Mouse (Mus musculus): ENCODE data around the gene Plcg2. TPM values are rescaled to one million over a fixed set of nuclear protein-coding genes. Genes with fewer than 3 reads are reported as not detected.
A peak's percentile ranks its signal among the peaks of the same experiment; 100 is the strongest.

Gene Plcg2
- total and polyA plus RNA-seq, 2 experiments: 0.95 to 1.8 TPM

- Histone ChIP-seq H3K27me3 (ENCODE audit: control insufficient read depth, insufficient read depth, low read length) (0 out of 2 replicates have a peak, but pooled peaks cover 2% of the 10 kb centered on the region), H3K4me3 (ENCODE audit: insufficient read depth, low read depth, low read length) (no peak overlapping the region), H3K4me1 (ENCODE audit: control insufficient read depth, insufficient read depth, low read length) (no peaks in the 10 kb centered on the region), H3K79me2 (ENCODE audit: control insufficient read depth, insufficient read depth, low read length) (no peaks in the 10 kb centered on the region), H3K27ac (replicated peaks; ENCODE audit: insufficient read depth, low read depth, low read length) (no peak overlapping the region), H3K9ac (ENCODE audit: low read depth, low read length) (no peak overlapping the region), H3K36me3 (ENCODE audit: control insufficient read depth, insufficient read depth, low read length) (no peaks in the 10 kb centered on the region)
- WGBS: 94% methylated on average over 10 of the region's 10 CpGs
- no peak for DNase-seq (ENCODE audit: extremely low read depth, low read depth, low spot score)
- TF ChIP-seq CTCF (IDR thresholded peaks at IDR 0.05; ENCODE audit: low read depth, low read length) (no peak), POLR2A (IDR thresholded peaks at IDR 0.05; ENCODE audit: extremely low read depth, insufficient read depth, low read length) (no peak)
Measured at GRCm38 (mm10) chr8:117610506-117610905, 112.4 kb downstream of the Plcg2 start.

GRCm38 (mm10) chr8:117612861-117613260, 114.8 kb downstream of the Plcg2 start:
- 84% methylated on average over 12 of the region's 12 CpGs for WGBS
- no peak overlapping the region for H3K4me3 ChIP-seq (ENCODE audit: insufficient read depth, low read depth, low read length)
- no peak overlapping the region for H3K9ac ChIP-seq (ENCODE audit: low read depth, low read length)
- DNase-seq (ENCODE audit: extremely low read depth, low read depth, low spot score): no peak
- H3K27ac ChIP-seq (replicated peaks; ENCODE audit: insufficient read depth, low read depth, low read length): no peak overlapping the region
- no peaks in the 10 kb centered on the region for H3K79me2 ChIP-seq (ENCODE audit: control insufficient read depth, insufficient read depth, low read length)
- H3K4me1 ChIP-seq (ENCODE audit: control insufficient read depth, insufficient read depth, low read length): no peaks in the 10 kb centered on the region
- H3K36me3 ChIP-seq (ENCODE audit: control insufficient read depth, insufficient read depth, low read length): no peaks in the 10 kb centered on the region
- H3K27me3 ChIP-seq (ENCODE audit: control insufficient read depth, insufficient read depth, low read length): 0 out of 2 replicates have a peak, but pooled peaks cover 2% of the 10 kb centered on the region
- TF ChIP-seq CTCF (IDR thresholded peaks at IDR 0.05; ENCODE audit: low read depth, low read length) (no peak), POLR2A (IDR thresholded peaks at IDR 0.05; ENCODE audit: extremely low read depth, insufficient read depth, low read length) (no peak)

GRCm38 (mm10) chr8:117626040-117626838, 128.1 kb downstream of the Plcg2 start:
- Histone ChIP-seq H3K79me2 (ENCODE audit: control insufficient read depth, insufficient read depth, low read length) (no peaks in the 10 kb centered on the region), H3K4me1 (ENCODE audit: control insufficient read depth, insufficient read depth, low read length) (no peaks in the 10 kb centered on the region), H3K27me3 (ENCODE audit: control insufficient read depth, insufficient read depth, low read length) (no peaks in the 10 kb centered on the region), H3K4me3 (ENCODE audit: insufficient read depth, low read depth, low read length) (no peak overlapping the region), H3K27ac (replicated peaks; ENCODE audit: insufficient read depth, low read depth, low read length) (no peak overlapping the region), H3K9ac (ENCODE audit: low read depth, low read length) (no peak overlapping the region), H3K36me3 (ENCODE audit: control insufficient read depth, insufficient read depth, low read length) (no peaks in the 10 kb centered on the region)
- WGBS: 69% methylated on average over 12 of the region's 14 CpGs
- TF ChIP-seq CTCF (IDR thresholded peaks at IDR 0.05; ENCODE audit: low read depth, low read length) (peak; percentile 79), POLR2A (IDR thresholded peaks at IDR 0.05; ENCODE audit: extremely low read depth, insufficient read depth, low read length) (no peak)
- DNase-seq (ENCODE audit: extremely low read depth, low read depth, low spot score): peak; percentile 59

- no peak overlapping the region for H3K4me3 ChIP-seq (ENCODE audit: insufficient read depth, low read depth, low read length)
- TF ChIP-seq POLR2A (IDR thresholded peaks at IDR 0.05; ENCODE audit: extremely low read depth, insufficient read depth, low read length) (no peak), CTCF (IDR thresholded peaks at IDR 0.05; ENCODE audit: low read depth, low read length) (no peak)
- no peak for DNase-seq (ENCODE audit: extremely low read depth, low read depth, low spot score)
- H3K27me3 ChIP-seq (ENCODE audit: control insufficient read depth, insufficient read depth, low read length): no peaks in the 10 kb centered on the region
- no peaks in the 10 kb centered on the region for H3K4me1 ChIP-seq (ENCODE audit: control insufficient read depth, insufficient read depth, low read length)
- no peak overlapping the region for H3K9ac ChIP-seq (ENCODE audit: low read depth, low read length)
- 79% methylated on average over 9 of the region's 9 CpGs for WGBS
- no peaks in the 10 kb centered on the region for H3K79me2 ChIP-seq (ENCODE audit: control insufficient read depth, insufficient read depth, low read length)
- H3K27ac ChIP-seq (replicated peaks; ENCODE audit: insufficient read depth, low read depth, low read length): no peak overlapping the region
- no peaks in the 10 kb centered on the region for H3K36me3 ChIP-seq (ENCODE audit: control insufficient read depth, insufficient read depth, low read length)
Measured at GRCm38 (mm10) chr8:117627096-117627495, 129.0 kb downstream of the Plcg2 start.

GRCm38 (mm10) chr8:117632532-117632931, 134.4 kb downstream of the Plcg2 start:
- Histone ChIP-seq H3K27ac (replicated peaks; ENCODE audit: insufficient read depth, low read depth, low read length) (no peak overlapping the region), H3K27me3 (ENCODE audit: control insufficient read depth, insufficient read depth, low read length) (no peaks in the 10 kb centered on the region), H3K36me3 (ENCODE audit: control insufficient read depth, insufficient read depth, low read length) (no peaks in the 10 kb centered on the region), H3K9ac (ENCODE audit: low read depth, low read length) (no peak overlapping the region), H3K4me3 (ENCODE audit: insufficient read depth, low read depth, low read length) (no peak overlapping the region), H3K4me1 (ENCODE audit: control insufficient read depth, insufficient read depth, low read length) (no peaks in the 10 kb centered on the region), H3K79me2 (ENCODE audit: control insufficient read depth, insufficient read depth, low read length) (no peaks in the 10 kb centered on the region)
- 81% methylated on average over 5 of the region's 5 CpGs for WGBS
- TF ChIP-seq CTCF (IDR thresholded peaks at IDR 0.05; ENCODE audit: low read depth, low read length): no peak
- TF ChIP-seq POLR2A (IDR thresholded peaks at IDR 0.05; ENCODE audit: extremely low read depth, insufficient read depth, low read length): no peak
- no peak for DNase-seq (ENCODE audit: extremely low read depth, low read depth, low spot score)

GRCm38 (mm10) chr8:117634406-117634805, 136.3 kb downstream of the Plcg2 start:
- Histone ChIP-seq H3K36me3 (ENCODE audit: control insufficient read depth, insufficient read depth, low read length) (no peaks in the 10 kb centered on the region), H3K79me2 (ENCODE audit: control insufficient read depth, insufficient read depth, low read length) (no peaks in the 10 kb centered on the region), H3K9ac (ENCODE audit: low read depth, low read length) (no peak overlapping the region), H3K4me1 (ENCODE audit: control insufficient read depth, insufficient read depth, low read length) (no peaks in the 10 kb centered on the region), H3K27ac (replicated peaks; ENCODE audit: insufficient read depth, low read depth, low read length) (no peak overlapping the region), H3K4me3 (ENCODE audit: insufficient read depth, low read depth, low read length) (no peak overlapping the region), H3K27me3 (ENCODE audit: control insufficient read depth, insufficient read depth, low read length) (no peaks in the 10 kb centered on the region)
- DNase-seq (ENCODE audit: extremely low read depth, low read depth, low spot score): no peak
- 88% methylated on average over 7 of the region's 7 CpGs for WGBS
- TF ChIP-seq CTCF (IDR thresholded peaks at IDR 0.05; ENCODE audit: low read depth, low read length): no peak
- TF ChIP-seq POLR2A (IDR thresholded peaks at IDR 0.05; ENCODE audit: extremely low read depth, insufficient read depth, low read length): no peak

Data from liver, adult 2 months (tissue).